Mouse (Mus musculus) embryonic facial prominence, embryonic 15.5 days (tissue): ENCODE results near the gene Olfr698. TPM values are rescaled to one million over a fixed set of nuclear protein-coding genes. Genes with fewer than 3 reads are reported as not detected.
"Not testable (repeated sequence)": the region's sequence is repeated elsewhere in the genome, so short reads cannot be mapped to it uniquely, and the experiment has no call there.

Experiments
- ATAC-seq: fragments of 200-750 bp; cut with Nextera tagmentation; 2 replicates; pipeline ENCODE4 v1.8.0; 2017; ENCODE audit warnings: low read depth, moderate TSS enrichment; ENCODE audit not compliant: insufficient number of reproducible peaks, low FRiP score, low TSS enrichment
- H3K27ac ChIP-seq: fragments of 300-500 bp; sonication (generic); replicated peaks from 2 replicates; pipeline ENCODE4 v1.5.1; 2015; ENCODE audit warnings: mild to moderate bottlenecking, inconsistent platforms
- H3K27me3 ChIP-seq: fragments of 300-500 bp; sonication (generic); 2 replicates; pipeline ENCODE4 v1.6.1; 2015; ENCODE audit warnings: inconsistent platforms
- H3K36me3 ChIP-seq: fragments of 300-500 bp; sonication (generic); 2 replicates; pipeline ENCODE4 v1.6.1; 2015; ENCODE audit warnings: mild to moderate bottlenecking, inconsistent platforms
- H3K4me1 ChIP-seq: fragments of 300-500 bp; sonication (generic); 2 replicates; pipeline ENCODE4 v1.6.1; 2015; ENCODE audit warnings: inconsistent platforms
- H3K4me2 ChIP-seq: fragments of 300-500 bp; sonication (generic); replicated peaks from 2 replicates; pipeline ENCODE4 v1.6.1; 2015; ENCODE audit warnings: mild to moderate bottlenecking, inconsistent platforms
- H3K4me3 ChIP-seq: fragments of 300-500 bp; sonication (generic); replicated peaks from 2 replicates; pipeline ENCODE4 v1.5.1; 2015; ENCODE audit warnings: mild to moderate bottlenecking, inconsistent platforms
- H3K9ac ChIP-seq: fragments of 300-500 bp; sonication (generic); 2 replicates; pipeline ENCODE4 v1.6.1; 2015; ENCODE audit warnings: inconsistent platforms
- H3K9me3 ChIP-seq: fragments of 300-500 bp; sonication (generic); replicated peaks from 2 replicates; pipeline ENCODE4 v1.6.1; 2016; ENCODE audit warnings: inconsistent platforms
- WGBS: fragments of 180-500 bp; shearing (Covaris S2); methylation state at CpG from one replicate; pipeline ENCODE4 v1.1.7; 2015; 5-methylcytosine and 5-hydroxymethylcytosine counted together
- polyA plus RNA-seq: library from polyadenylated mRNA; unstranded; fragments of >200 nt; fragmentation: Nextera tagmentation; extraction: Ambion mirVana; gene quantifications from 2 replicates; pipeline ENCODE4 v1.2.1, GENCODE M21; 2015

Gene Olfr698
- not detected in 2 replicates for polyA plus RNA-seq

GRCm38 (mm10) chr7:106755297-106755696 is at the start of gene Olfr698:
TSS of gene Olfr698 (minus strand) at chr7:106755397.
- Histone ChIP-seq H3K4me1 (no peaks in the 10 kb centered on the region), H3K4me3 (no peak within 1 kb of the TSS), H3K27ac (no peak within 1 kb of the TSS), H3K9ac (no peak within 1 kb of the TSS), H3K9me3 (no peaks in the 10 kb centered on the region), H3K4me2 (no peak within 1 kb of the TSS), H3K27me3 (no peaks in the 10 kb centered on the region), H3K36me3 (no peaks in the 10 kb centered on the region)
- ATAC-seq = no peak

- no peak within 1 kb of the TSS for H3K27ac ChIP-seq
- no peaks in the 10 kb centered on the region for H3K4me1 ChIP-seq
- H3K4me3 ChIP-seq = no peak within 1 kb of the TSS
- H3K9ac ChIP-seq = no peak within 1 kb of the TSS
- no peak within 1 kb of the TSS for H3K4me2 ChIP-seq
- H3K27me3 ChIP-seq = no peaks in the 10 kb centered on the region
- H3K9me3 ChIP-seq = no peaks in the 10 kb centered on the region
- no peaks in the 10 kb centered on the region for H3K36me3 ChIP-seq
- no peak for ATAC-seq
- 81% methylated on average over 1 of the region's 1 CpGs for WGBS
Measured at GRCm38 (mm10) chr7:106793098-106793497, 37.9 kb upstream of the Olfr698 start, which contains the start of gene Olfr699. TSS of gene Olfr699 (minus strand) at chr7:106793198.

- no peak for ATAC-seq
- Histone ChIP-seq H3K4me1 (no peaks in the 10 kb centered on the region), H3K9ac (no peak overlapping the region), H3K27me3 (no peaks in the 10 kb centered on the region), H3K9me3 (no peaks in the 10 kb centered on the region), H3K4me3 (no peak overlapping the region), H3K4me2 (no peak overlapping the region), H3K27ac (no peak overlapping the region), H3K36me3 (no peaks in the 10 kb centered on the region)
Measured at GRCm38 (mm10) chr7:106788330-106788729, 33.1 kb upstream of the Olfr698 start.

GRCm38 (mm10) chr7:106761008-106761407 is 5.8 kb upstream of the Olfr698 start:
- H3K9ac ChIP-seq, H3K27ac ChIP-seq, H3K4me3 ChIP-seq, H3K9me3 ChIP-seq, H3K27me3 ChIP-seq, H3K4me1 ChIP-seq, H3K36me3 ChIP-seq, ATAC-seq, H3K4me2 ChIP-seq: not testable (repeated sequence)
- WGBS = 88% methylated on average over 2 of the region's 2 CpGs

- Histone ChIP-seq H3K9ac (no peak overlapping the region), H3K4me1 (no peaks in the 10 kb centered on the region), H3K27ac (no peak overlapping the region), H3K9me3 (no peaks in the 10 kb centered on the region), H3K36me3 (no peaks in the 10 kb centered on the region), H3K4me2 (no peak overlapping the region), H3K4me3 (no peak overlapping the region), H3K27me3 (no peaks in the 10 kb centered on the region)
- 89% methylated on average over 2 of the region's 2 CpGs for WGBS
- ATAC-seq = no peak
Measured at GRCm38 (mm10) chr7:106758800-106759199, 3.6 kb upstream of the Olfr698 start.

GRCm38 (mm10) chr7:106745811-106746210 is 9.4 kb downstream of the Olfr698 start:
- Histone ChIP-seq H3K36me3 (no peaks in the 10 kb centered on the region), H3K9ac (no peak overlapping the region), H3K27ac (no peak overlapping the region), H3K4me3 (no peak overlapping the region), H3K9me3 (no peaks in the 10 kb centered on the region), H3K4me2 (no peak overlapping the region), H3K4me1 (no peaks in the 10 kb centered on the region), H3K27me3 (no peaks in the 10 kb centered on the region)
- ATAC-seq = no peak
- 81% methylated on average over 5 of the region's 5 CpGs for WGBS

GRCm38 (mm10) chr7:106742343-106742742 is 12.9 kb downstream of the Olfr698 start, which contains the start of gene Olfr697:
TSS of gene Olfr697 (minus strand) at chr7:106742443.
- H3K4me1 ChIP-seq = no peaks in the 10 kb centered on the region
- no peak within 1 kb of the TSS for H3K9ac ChIP-seq
- 61% methylated on average over 1 of the region's 1 CpGs for WGBS
- H3K27me3 ChIP-seq = no peaks in the 10 kb centered on the region
- no peak for ATAC-seq
- H3K27ac ChIP-seq = no peak within 1 kb of the TSS
- no peak within 1 kb of the TSS for H3K4me3 ChIP-seq
- H3K4me2 ChIP-seq = no peak within 1 kb of the TSS
- no peaks in the 10 kb centered on the region for H3K36me3 ChIP-seq
- no peaks in the 10 kb centered on the region for H3K9me3 ChIP-seq

- H3K4me2 ChIP-seq = no peak overlapping the region
- no peaks in the 10 kb centered on the region for H3K4me1 ChIP-seq
- no peaks in the 10 kb centered on the region for H3K9me3 ChIP-seq
- no peaks in the 10 kb centered on the region for H3K27me3 ChIP-seq
- ATAC-seq = no peak
- no peak overlapping the region for H3K4me3 ChIP-seq
- H3K9ac ChIP-seq = no peak overlapping the region
- H3K27ac ChIP-seq = no peak overlapping the region
- H3K36me3 ChIP-seq = no peaks in the 10 kb centered on the region
Measured at GRCm38 (mm10) chr7:106737028-106737427, 18.2 kb downstream of the Olfr698 start.

- 65% methylated on average over 2 of the region's 2 CpGs for WGBS
- Histone ChIP-seq H3K4me1 (no peaks in the 10 kb centered on the region), H3K4me3 (no peak overlapping the region)
Measured at GRCm38 (mm10) chr7:106733717-106734116, 21.5 kb downstream of the Olfr698 start.

GRCm38 (mm10) chr7:106725654-106726053 is 29.5 kb downstream of the Olfr698 start:
- H3K27ac ChIP-seq, H3K4me2 ChIP-seq, H3K27me3 ChIP-seq, H3K9me3 ChIP-seq, ATAC-seq, H3K36me3 ChIP-seq, H3K4me1 ChIP-seq, H3K4me3 ChIP-seq, H3K9ac ChIP-seq: not testable (repeated sequence)
- 83% methylated on average over 2 of the region's 2 CpGs for WGBS

More at GRCm38 (mm10) chr7:106733717-106734116, 21.5 kb downstream of the Olfr698 start:
- no peak overlapping the region for H3K27ac ChIP-seq
- no peak for ATAC-seq
- no peak overlapping the region for H3K4me2 ChIP-seq
- H3K36me3 ChIP-seq = no peaks in the 10 kb centered on the region
- H3K9ac ChIP-seq = no peak overlapping the region
- H3K27me3 ChIP-seq = no peaks in the 10 kb centered on the region
- H3K9me3 ChIP-seq = no peaks in the 10 kb centered on the region

GRCm38 (mm10) chr7:106716296-106716695 is 38.9 kb downstream of the Olfr698 start, which contains the start of gene Olfr695:
TSS of gene Olfr695 (minus strand) at chr7:106716396.
- Histone ChIP-seq H3K4me2 (no peak within 1 kb of the TSS), H3K36me3 (no peaks in the 10 kb centered on the region), H3K4me3 (no peak within 1 kb of the TSS), H3K9ac (no peak within 1 kb of the TSS), H3K4me1 (no peaks in the 10 kb centered on the region), H3K27ac (no peak within 1 kb of the TSS), H3K27me3 (no peaks in the 10 kb centered on the region), H3K9me3 (no peaks in the 10 kb centered on the region)
- no peak for ATAC-seq

- no peaks in the 10 kb centered on the region for H3K9me3 ChIP-seq
- H3K9ac ChIP-seq = no peak overlapping the region
- H3K4me1 ChIP-seq = no peaks in the 10 kb centered on the region
- no peaks in the 10 kb centered on the region for H3K27me3 ChIP-seq
- no peak for ATAC-seq
- no peak overlapping the region for H3K4me2 ChIP-seq
- no peaks in the 10 kb centered on the region for H3K36me3 ChIP-seq
- 90% methylated on average over 6 of the region's 6 CpGs for WGBS
- no peak overlapping the region for H3K4me3 ChIP-seq
- no peak overlapping the region for H3K27ac ChIP-seq
Measured at GRCm38 (mm10) chr7:106711463-106711862, 43.7 kb downstream of the Olfr698 start.
